Mouse (Mus musculus): ENCODE results near the gene Svop.
A peak's percentile ranks its signal among the peaks of the same experiment; 100 is the strongest.

Gene Svop

GRCm38 (mm10) chr5:114102807-114103206 is 11.4 kb upstream of the Svop start:
- no peak for DNase-seq (ENCODE audit: low read depth)

- no peak for DNase-seq (ENCODE audit: low read depth)
These were observed 10.5 kb upstream of the Svop start for GRCm38 (mm10) chr5:114101873-114102272.

GRCm38 (mm10) chr5:114100390-114101099 is 9.2 kb upstream of the Svop start:
- DNase-seq (ENCODE audit: low read depth), result no peak

GRCm38 (mm10) chr5:114099709-114100389 is 8.5 kb upstream of the Svop start:
- DNase-seq (ENCODE audit: low read depth), result peak; percentile 95

- no peak for DNase-seq (ENCODE audit: low read depth)
These were observed 853 bp downstream of the Svop start for GRCm38 (mm10) chr5:114090421-114091013.

GRCm38 (mm10) chr5:114087875-114088480 is 3.4 kb downstream of the Svop start:
- no peak for DNase-seq (ENCODE audit: low read depth)

GRCm38 (mm10) chr5:114085501-114085900 is 5.9 kb downstream of the Svop start:
- DNase-seq (ENCODE audit: low read depth), result no peak

GRCm38 (mm10) chr5:114077009-114077408 is 14.4 kb downstream of the Svop start:
- no peak for DNase-seq (ENCODE audit: low read depth)

GRCm38 (mm10) chr5:114072262-114072661 is 19.1 kb downstream of the Svop start:
- no peak for DNase-seq (ENCODE audit: low read depth)

GRCm38 (mm10) chr5:114070858-114071257 is 20.5 kb downstream of the Svop start:
- DNase-seq (ENCODE audit: low read depth), result no peak

- no peak for DNase-seq (ENCODE audit: low read depth)
These were observed 23.4 kb downstream of the Svop start for GRCm38 (mm10) chr5:114067982-114068381.

- no peak for DNase-seq (ENCODE audit: low read depth)
These were observed 23.8 kb downstream of the Svop start for GRCm38 (mm10) chr5:114067543-114067942.

- DNase-seq (ENCODE audit: low read depth), result no peak
These were observed 24.8 kb downstream of the Svop start for GRCm38 (mm10) chr5:114066601-114067000.

GRCm38 (mm10) chr5:114065161-114065560 is 26.2 kb downstream of the Svop start, which contains the start of gene Usp30:
Gene Usp30, plus strand, starts transcription at chr5:114065461.
- no peak for DNase-seq (ENCODE audit: low read depth)

- DNase-seq (ENCODE audit: low read depth), result no peak
These were observed 27.4 kb downstream of the Svop start for GRCm38 (mm10) chr5:114063958-114064357.

- no peak for DNase-seq (ENCODE audit: low read depth)
These were observed 29.7 kb downstream of the Svop start for GRCm38 (mm10) chr5:114061675-114062074.

- DNase-seq (ENCODE audit: low read depth), result no peak
These were observed 34.1 kb downstream of the Svop start for GRCm38 (mm10) chr5:114057129-114057731.

GRCm38 (mm10) chr5:114052246-114052761 is 39.1 kb downstream of the Svop start:
- DNase-seq (ENCODE audit: low read depth), result peak; percentile 87

- no peak for DNase-seq (ENCODE audit: low read depth)
These were observed 42.5 kb downstream of the Svop start for GRCm38 (mm10) chr5:114048731-114049308.

- DNase-seq (ENCODE audit: low read depth), result peak; percentile 34
These were observed 44.2 kb downstream of the Svop start for GRCm38 (mm10) chr5:114047182-114047581.

- DNase-seq (ENCODE audit: low read depth), result no peak
These were observed 44.8 kb downstream of the Svop start for GRCm38 (mm10) chr5:114046604-114047003.

- DNase-seq (ENCODE audit: low read depth), result no peak
These were observed 45.2 kb downstream of the Svop start for GRCm38 (mm10) chr5:114046151-114046550.

Measured in NIH3T3 (cell line).